Mouse (Mus musculus): ENCODE measurements around the gene Ajuba. TPM values are rescaled to one million over a fixed set of nuclear protein-coding genes. Genes with fewer than 3 reads are reported as not detected.

Ajuba gene
- polyA plus RNA-seq, 1 experiment from 2014 or later: 18.9 TPM

- ATAC-seq (ENCODE audit: low FRiP score, low TSS enrichment): peak; percentile 33
- H3K9ac ChIP-seq (ENCODE audit: low read length): peak overlapping the region; percentile 54
- H3K27me3 ChIP-seq (ENCODE audit: control insufficient read depth, insufficient read depth, low read length): no peaks in the 10 kb centered on the region
Measured at GRCm38 (mm10) chr14:54527227-54528006, 49.9 kb downstream of the Ajuba start.

GRCm38 (mm10) chr14:54523600-54523999, 53.8 kb downstream of the Ajuba start:
- DNase-seq (ENCODE audit: low spot score) (no peak), ATAC-seq (ENCODE audit: low FRiP score, low TSS enrichment) (no peak)
- no peaks in the 10 kb centered on the region for H3K36me3 ChIP-seq (ENCODE audit: control insufficient read depth, insufficient read depth, low read length)
- H3K9me3 ChIP-seq (ENCODE audit: control insufficient read depth, low read length): no peaks in the 10 kb centered on the region
- no peaks in the 10 kb centered on the region for H3K4me1 ChIP-seq (replicated peaks; ENCODE audit: control insufficient read depth, insufficient read depth)
- no peak overlapping the region for H3K9ac ChIP-seq (ENCODE audit: low read length)
- H3K4me3 ChIP-seq (ENCODE audit: low read depth, low read length): no peak overlapping the region
- WGBS: 29% methylated on average over 6 of the region's 6 CpGs
- no peak overlapping the region for H3K27ac ChIP-seq (replicated peaks)
- no peak overlapping the region for H3K4me2 ChIP-seq (replicated peaks; ENCODE audit: low read depth)
- TF ChIP-seq EP300 (optimal IDR thresholded peaks at IDR 0.05): no peak
- TF ChIP-seq CTCF (IDR thresholded peaks at IDR 0.05; ENCODE audit: low read depth): peak; percentile 65
- no peaks in the 10 kb centered on the region for H3K27me3 ChIP-seq (ENCODE audit: control insufficient read depth, insufficient read depth, low read length)

More at GRCm38 (mm10) chr14:54527227-54528006, 49.9 kb downstream of the Ajuba start:
- H3K4me3 ChIP-seq (ENCODE audit: low read depth, low read length): peak overlapping the region; percentile 34
- H3K27ac ChIP-seq (replicated peaks): no peak overlapping the region
- H3K36me3 ChIP-seq (ENCODE audit: control insufficient read depth, insufficient read depth, low read length): no peaks in the 10 kb centered on the region
- DNase-seq (ENCODE audit: low spot score): peak; percentile 34
- WGBS: 1% methylated on average over 18 of the region's 18 CpGs
- H3K4me1 ChIP-seq (replicated peaks; ENCODE audit: control insufficient read depth, insufficient read depth): no peaks in the 10 kb centered on the region
- TF ChIP-seq EP300 (optimal IDR thresholded peaks at IDR 0.05): no peak
- peak; percentile 27; the same call in 1 of the 2 replicates for TF ChIP-seq CTCF (IDR thresholded peaks at IDR 0.05; ENCODE audit: low read depth)
- peak overlapping the region; percentile 54 for H3K4me2 ChIP-seq (replicated peaks; ENCODE audit: low read depth)
- no peaks in the 10 kb centered on the region for H3K9me3 ChIP-seq (ENCODE audit: control insufficient read depth, low read length)

MicroRNAs within 50 kb of the gene (microRNA counts, 519-probe panel; counts per million panel counts)
- microRNA mmu-miR-686: not detected

Small RNA genes within 50 kb of the gene (microRNA-seq; reads per million reads assigned to microRNA genes)
- gene Mir686: not detected

Other genes with a start within 250 kb of the Ajuba start
- 30.5 and 31.7 TPM in 2 replicates for gene Oxa1l, start 216.7 kb downstream of the Ajuba start, polyA plus RNA-seq (2015; fragmentation: Nextera tagmentation; extraction: Ambion mirVana)
- 9.3 and 9.5 TPM in 2 replicates for gene Slc7a7, start 159.8 kb downstream of the Ajuba start, polyA plus RNA-seq (2015; fragmentation: Nextera tagmentation; extraction: Ambion mirVana)
- gene Mrpl52, start 150.6 kb downstream of the Ajuba start, polyA plus RNA-seq (2015; fragmentation: Nextera tagmentation; extraction: Ambion mirVana): 312 and 339 TPM in 2 replicates
- 63.9 and 70.4 TPM in 2 replicates for gene Mmp14, start 145.9 kb downstream of the Ajuba start, polyA plus RNA-seq (2015; fragmentation: Nextera tagmentation; extraction: Ambion mirVana)
- gene Lrp10, start 113.4 kb downstream of the Ajuba start, polyA plus RNA-seq (2015; fragmentation: Nextera tagmentation; extraction: Ambion mirVana): 59.3 and 70.0 TPM in 2 replicates
- gene Rem2, start 101.5 kb downstream of the Ajuba start, polyA plus RNA-seq (2015; fragmentation: Nextera tagmentation; extraction: Ambion mirVana): 0.47 and 0.59 TPM in 2 replicates
- gene Prmt5, start 60.0 kb downstream of the Ajuba start, polyA plus RNA-seq (2015; fragmentation: Nextera tagmentation; extraction: Ambion mirVana): 28.1 and 29.2 TPM in 2 replicates
- 23.7 and 24.1 TPM in 2 replicates for gene Haus4, start 22.9 kb downstream of the Ajuba start, polyA plus RNA-seq (2015; fragmentation: Nextera tagmentation; extraction: Ambion mirVana)
- gene 4931414P19Rik, start 28.4 kb upstream of the Ajuba start, polyA plus RNA-seq (2015; fragmentation: Nextera tagmentation; extraction: Ambion mirVana): 2.4 and 3.0 TPM in 2 replicates
- 279 and 291 TPM in 2 replicates for gene Psmb5, start 40.5 kb upstream of the Ajuba start, polyA plus RNA-seq (2015; fragmentation: Nextera tagmentation; extraction: Ambion mirVana)
- gene Psmb11, start 43.9 kb upstream of the Ajuba start, polyA plus RNA-seq (2015; fragmentation: Nextera tagmentation; extraction: Ambion mirVana): 0.02 TPM in 1 of 2 replicates, not detected in the other
- not detected in 2 replicates for gene Gm17606, start 63.4 kb upstream of the Ajuba start, polyA plus RNA-seq (2015; fragmentation: Nextera tagmentation; extraction: Ambion mirVana)
- 0.63 and 0.68 TPM in 2 replicates for gene Cdh24, start 63.8 kb upstream of the Ajuba start, polyA plus RNA-seq (2015; fragmentation: Nextera tagmentation; extraction: Ambion mirVana)
- gene 1700123O20Rik, start 108.7 kb upstream of the Ajuba start, polyA plus RNA-seq (2015; fragmentation: Nextera tagmentation; extraction: Ambion mirVana): 60.8 and 61.7 TPM in 2 replicates
- 37.0 and 46.9 TPM in 2 replicates for gene Acin1, start 109.4 kb upstream of the Ajuba start, polyA plus RNA-seq (2015; fragmentation: Nextera tagmentation; extraction: Ambion mirVana)
- 0.08 and 0.11 TPM in 2 replicates for gene Gm29776, start 121.3 kb upstream of the Ajuba start, polyA plus RNA-seq (2015; fragmentation: Nextera tagmentation; extraction: Ambion mirVana)
- 0.10 TPM in 1 of 2 replicates, not detected in the other for gene Cebpe, start 134.6 kb upstream of the Ajuba start, polyA plus RNA-seq (2015; fragmentation: Nextera tagmentation; extraction: Ambion mirVana)
- 3.1 and 4.2 TPM in 2 replicates for gene Slc7a8, start 204.4 kb upstream of the Ajuba start, polyA plus RNA-seq (2015; fragmentation: Nextera tagmentation; extraction: Ambion mirVana)
- not detected in 2 replicates for gene Rnf212b, start 236.6 kb upstream of the Ajuba start, polyA plus RNA-seq (2015; fragmentation: Nextera tagmentation; extraction: Ambion mirVana)

Data from stomach, postnatal 0 days (tissue).